Mouse (Mus musculus): ENCODE data around the gene Col17a1.

Col17a1 gene

DNA sequence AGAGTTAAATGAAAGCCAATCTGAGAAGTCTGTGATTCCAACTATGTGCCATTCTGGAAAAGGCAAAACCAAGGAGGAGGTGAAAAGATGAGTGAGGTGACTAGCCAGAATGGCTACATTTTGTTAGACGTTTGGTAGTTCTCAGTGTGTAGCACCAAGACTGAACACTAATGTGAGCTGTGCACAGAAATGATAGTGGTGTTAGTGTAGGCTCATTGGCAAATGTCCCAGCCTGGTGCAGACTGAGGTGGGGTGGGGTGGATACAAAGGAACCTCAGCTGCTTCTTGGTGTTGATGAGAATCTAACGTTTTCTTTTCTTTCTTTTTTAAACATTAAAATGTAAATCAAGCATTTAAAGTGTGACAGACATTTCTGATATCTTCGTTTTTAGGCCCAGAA is 83.4 kb downstream of the Col17a1 start:
- intact Hi-C loops (cut with DNase I), result no loop called here

All from adrenal gland (tissue).